Mouse (Mus musculus): ENCODE results near the gene Tubd1.

DNA sequence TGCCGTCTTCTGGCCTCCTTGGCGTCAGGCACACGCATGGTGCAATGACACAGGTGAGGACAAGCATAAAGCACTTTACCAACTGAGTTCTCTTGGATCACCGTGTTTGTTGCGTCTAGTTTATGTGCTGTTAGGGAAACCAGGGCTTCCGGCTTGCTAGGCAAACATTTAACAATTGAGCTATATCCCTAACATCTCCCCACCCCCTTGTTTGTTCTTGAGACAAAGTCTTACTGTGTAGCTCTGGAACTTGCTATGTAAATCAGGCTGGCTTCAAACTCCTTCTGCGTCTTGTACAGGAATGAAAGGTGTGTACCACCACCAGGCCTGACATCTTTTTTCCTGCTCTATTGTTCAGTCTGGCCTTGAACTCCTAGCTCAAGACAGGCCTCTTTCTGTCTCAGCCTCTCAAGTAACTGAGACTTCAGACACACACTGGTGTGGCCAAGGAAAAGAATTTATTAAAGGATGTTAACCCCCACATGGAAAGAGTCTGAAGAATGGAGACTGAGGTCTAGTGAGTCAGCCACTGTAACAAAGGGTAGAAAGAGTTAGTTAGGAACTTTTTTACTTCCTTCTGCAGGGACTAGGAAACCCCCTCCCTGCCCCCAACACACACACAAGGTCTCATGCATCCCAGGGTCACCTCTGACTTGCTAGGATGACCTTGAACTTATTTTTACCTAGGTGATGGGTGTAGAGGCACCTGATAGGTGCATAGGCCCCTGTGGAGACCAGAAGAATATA lies 31.0 kb downstream of the Tubd1 start:
- no peak for TF ChIP-seq CTCF (IDR thresholded peaks at IDR 0.05; ENCODE audit: control insufficient read depth, insufficient read depth, insufficient read length)
- no peak for TF ChIP-seq MYOG (IDR thresholded peaks at IDR 0.05; ENCODE audit: control insufficient read depth, extremely low read depth, insufficient read length)
- TF ChIP-seq USF1 (IDR thresholded peaks at IDR 0.05; ENCODE audit: low read depth): no peak
- peak; percentile 72 for TF ChIP-seq MAX (IDR thresholded peaks at IDR 0.05)
- TF ChIP-seq MYOD1 (IDR thresholded peaks at IDR 0.05; ENCODE audit: control insufficient read depth, insufficient read length, low read depth): no peak
